Mouse (Mus musculus) left cerebral cortex, adult 2 months (tissue): Measurements from ENCODE around the gene Gm20594. TPM values are rescaled to one million over a fixed set of nuclear protein-coding genes. Genes with fewer than 3 reads are reported as not detected.

Source experiments
- DNase-seq, 2 experiments: peaks; one replicate each; pipeline ENCODE4 v3.0.0; 2021 to 2022; ENCODE audit warnings: low spot score in 2 of 2, mixed read lengths in 1 of 2; ENCODE audit errors: extremely low spot score in 1 of 2
- H3K27ac ChIP-seq: fragments of 200-600 bp; 2 replicates; pipeline ENCODE4 v1.8.1; 2022
- H3K4me3 ChIP-seq: fragments of 200-600 bp; 2 replicates; pipeline ENCODE4 v1.8.1; 2022
- CTCF ChIP-seq: fragments of 200-600 bp; IDR thresholded peaks from 2 replicates; pipeline ENCODE4 v1.8.1; 2022; ENCODE audit warnings: antibody characterized with exemption, mild to moderate bottlenecking, moderate library complexity
- intact Hi-C: fragments of 180-260 bp; cut with DNase I; formaldehyde crosslinking; loops from one replicate; pipeline ENCODE4 v1.15.1; 2025
- long read RNA-seq, 2 experiments: library from polyadenylated mRNA; stranded (forward); transcript quantifications; one replicate each; pipeline ENCODE4 v2.0.0; 2021; ENCODE audit warnings: borderline mapping rate in 2 of 2
- total RNA-seq, 2 experiments: library from RNA; stranded (reverse); gene quantifications; 2 replicates each; pipeline ENCODE4 v1.2.3; 2021

Gene Gm20594
- not detected for total RNA-seq
- long read RNA-seq, experiment 1: 0 reads
- long read RNA-seq, experiment 2: 0 reads

DNA sequence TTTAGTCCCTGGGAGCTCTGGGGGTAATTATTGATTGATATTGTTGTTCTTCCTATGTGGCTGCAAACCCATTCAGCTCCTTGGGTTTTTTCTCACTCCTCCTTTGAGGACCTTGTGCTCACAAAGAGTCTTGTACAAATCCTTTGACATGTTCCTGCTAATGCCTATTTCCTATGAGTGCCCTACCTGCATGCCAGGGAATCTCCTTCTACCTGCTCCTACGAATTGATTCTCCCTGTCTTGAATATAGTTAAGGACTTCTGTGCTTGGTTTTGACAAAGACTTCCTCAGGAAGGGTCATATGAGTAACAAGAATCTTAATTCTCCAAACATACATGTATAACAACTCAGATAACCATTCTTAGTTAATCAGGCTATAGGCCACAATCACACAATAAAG, at the start of gene Gm20594:
Gene Gm20594, plus strand, starts transcription at position 301 of the 400 bp plus-strand sequence.
- intact Hi-C loops: no loop called here
- DNase-seq: no peak
- H3K4me3 ChIP-seq: no peak within 1 kb of the TSS
- no peak within 1 kb of the TSS for H3K27ac ChIP-seq
- no peak for TF ChIP-seq CTCF

- no peak for DNase-seq
- Histone ChIP-seq H3K27ac (no peak overlapping the region), H3K4me3 (no peak overlapping the region)
- no peak for TF ChIP-seq CTCF
- intact Hi-C loops: no loop called here
Measured at GRCm38 (mm10) chr6:79818114-79818513, 398 bp downstream of the Gm20594 start.

DNA sequence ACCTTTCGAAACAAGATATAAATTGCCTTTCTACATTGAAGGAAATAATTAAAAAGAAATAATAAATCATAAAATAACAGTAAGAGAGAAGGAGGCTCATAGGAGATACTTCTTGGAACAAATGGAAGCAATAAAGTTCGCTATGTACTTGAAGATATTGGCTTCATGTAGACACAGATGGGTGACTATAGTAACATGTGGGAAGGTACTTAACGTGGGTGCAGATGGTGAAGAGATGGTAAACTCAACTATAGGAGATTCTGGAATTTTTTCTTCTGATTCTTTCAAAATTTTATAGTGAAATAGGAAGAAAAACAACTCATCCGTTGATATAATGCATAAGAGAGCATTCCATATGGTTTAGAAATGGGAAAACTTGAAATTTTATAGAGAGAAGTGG, 16.1 kb downstream of the Gm20594 start:
- Histone ChIP-seq H3K27ac (no peak overlapping the region), H3K4me3 (no peak overlapping the region)

DNA sequence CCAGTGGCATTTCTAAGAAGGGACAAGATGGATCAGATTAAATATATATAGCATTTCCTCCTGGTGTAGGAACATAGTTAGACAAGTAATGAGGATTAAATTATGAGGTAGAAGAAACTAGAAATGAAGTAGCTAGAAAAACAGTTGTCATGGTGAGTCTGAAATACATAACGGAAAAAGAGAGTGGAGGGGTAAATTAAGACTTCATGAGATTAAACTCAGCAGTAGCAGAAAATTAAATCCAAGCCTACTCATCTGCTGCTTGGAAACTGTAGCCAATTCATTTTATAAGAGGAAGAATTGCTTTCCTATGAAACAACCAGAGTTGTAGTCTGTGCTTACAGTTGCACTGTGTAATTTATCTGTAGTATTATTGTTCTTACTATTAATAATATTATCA, 29.1 kb downstream of the Gm20594 start:
- TF ChIP-seq CTCF: no peak
- H3K4me3 ChIP-seq: no peak overlapping the region
- H3K27ac ChIP-seq: no peak overlapping the region
- DNase-seq: no peak
- intact Hi-C loops: no loop called here

More for the DNA sequence above, 16.1 kb downstream of the Gm20594 start:
- intact Hi-C loops: loop anchor here (5.0 kb wide), 1 partner anchor 188 kb away; no protein-coding TSS in a partner anchor
- TF ChIP-seq CTCF: no peak
- DNase-seq: no peak

Other genes starting within 250 kb of the Gm20594 start
- 10 to 100 TPM; 64.9 to 65.8 TPM for gene Lrrtm4, start 201.0 kb downstream of the Gm20594 start, total RNA-seq